Mouse (Mus musculus) layer of hippocampus, postnatal 36 days (tissue): Measurements from ENCODE around the gene Atrnl1. TPM values are rescaled to one million over a fixed set of nuclear protein-coding genes. Genes with fewer than 3 reads are reported as not detected.
A peak's percentile ranks its signal among the peaks of the same experiment; 100 is the strongest.
"Not testable (repeated sequence)": the region's sequence is repeated elsewhere in the genome, so short reads cannot be mapped to it uniquely, and the experiment has no call there.

Source experiments
- DNase-seq, 2 experiments: peaks; one replicate each; pipeline ENCODE4 v3.0.0; 2022
- total RNA-seq, 2 experiments: library from RNA; stranded (reverse); gene quantifications; 2 replicates each; pipeline ENCODE4 v1.2.3; 2021

The Atrnl1 gene
- total RNA-seq, 2 experiments from 2014 or later, result 67.3 to 71.1 TPM

DNA sequence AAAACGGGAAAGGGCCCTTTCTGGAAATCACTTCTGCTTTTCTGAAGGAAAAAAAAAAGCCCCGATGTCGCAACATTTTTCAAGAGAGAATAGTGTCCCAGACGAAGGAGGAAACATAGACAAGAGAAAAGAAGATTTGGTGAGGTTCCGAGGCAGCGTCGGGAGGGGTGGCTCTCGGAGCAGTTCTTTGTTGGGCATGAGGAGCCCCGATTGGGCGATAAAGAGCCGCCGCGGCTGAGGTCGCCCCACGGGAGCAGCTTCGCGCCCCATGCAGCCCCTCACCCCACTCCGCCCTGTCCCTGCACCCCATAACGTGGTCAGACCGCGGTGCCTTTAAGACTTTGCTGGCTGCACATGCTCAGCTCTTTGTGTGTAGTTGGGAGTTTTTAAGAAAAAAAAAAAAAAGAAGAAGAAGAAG, 767 bp upstream of the Atrnl1 start:
- no peak for DNase-seq

DNA sequence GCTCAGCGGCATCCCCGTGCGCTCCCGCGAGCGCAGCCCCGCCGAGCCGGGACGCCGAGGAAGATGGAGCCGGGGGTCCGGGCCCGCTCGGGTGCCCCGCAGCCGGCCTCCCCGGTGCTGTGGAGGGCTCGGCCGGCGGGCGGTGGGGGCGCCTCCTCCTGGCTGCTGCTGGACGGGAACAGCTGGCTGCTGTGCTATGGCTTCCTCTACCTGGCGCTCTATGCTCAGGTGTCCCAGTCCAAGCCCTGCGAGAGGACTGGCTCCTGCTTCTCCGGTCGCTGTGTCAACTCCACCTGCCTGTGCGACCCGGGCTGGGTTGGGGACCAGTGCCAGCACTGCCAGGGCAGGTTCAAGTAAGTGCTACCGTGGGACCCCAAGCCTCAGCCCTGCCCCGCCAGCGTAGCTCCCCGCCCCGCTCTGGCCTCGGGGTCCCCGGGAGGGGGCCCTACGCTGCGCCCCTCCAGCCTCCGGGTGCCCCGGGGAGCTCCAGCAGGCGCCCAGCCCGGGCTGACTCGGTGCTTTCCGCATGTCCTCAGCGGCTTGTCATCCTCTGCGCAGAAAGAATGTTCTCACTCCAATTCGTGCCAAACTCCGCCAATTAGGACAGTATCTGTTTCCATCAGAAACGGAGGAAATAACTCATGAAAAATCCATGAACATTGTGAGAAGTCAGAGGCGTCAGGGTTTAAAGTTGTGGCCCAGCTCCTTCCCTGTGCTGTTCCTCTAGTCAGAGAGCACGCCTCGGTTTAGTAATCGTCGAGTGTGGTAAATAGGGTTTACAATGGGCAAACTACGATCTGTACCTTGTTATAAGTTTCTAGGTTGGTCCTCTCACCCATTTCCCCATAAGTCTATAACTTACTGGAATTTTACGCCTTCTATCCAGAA, 701 bp downstream of the Atrnl1 start:
- DNase-seq, result peak; percentile 34 to 43

DNA sequence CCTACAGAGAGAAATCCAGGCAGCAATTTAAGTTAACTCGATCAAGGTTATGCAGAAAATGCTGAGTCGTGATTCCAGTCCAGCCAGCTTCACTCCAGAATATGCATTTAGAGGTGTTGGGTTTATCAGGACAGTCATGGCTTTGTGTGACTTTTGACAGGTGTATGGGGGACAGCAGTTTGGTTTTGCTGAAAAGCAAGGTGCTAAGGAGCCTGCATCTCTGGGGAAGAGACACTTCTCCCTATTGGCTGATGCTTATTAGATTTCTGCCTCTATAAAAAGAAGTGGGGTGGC, 1.3 kb downstream of the Atrnl1 start:
- no peak for DNase-seq

DNA sequence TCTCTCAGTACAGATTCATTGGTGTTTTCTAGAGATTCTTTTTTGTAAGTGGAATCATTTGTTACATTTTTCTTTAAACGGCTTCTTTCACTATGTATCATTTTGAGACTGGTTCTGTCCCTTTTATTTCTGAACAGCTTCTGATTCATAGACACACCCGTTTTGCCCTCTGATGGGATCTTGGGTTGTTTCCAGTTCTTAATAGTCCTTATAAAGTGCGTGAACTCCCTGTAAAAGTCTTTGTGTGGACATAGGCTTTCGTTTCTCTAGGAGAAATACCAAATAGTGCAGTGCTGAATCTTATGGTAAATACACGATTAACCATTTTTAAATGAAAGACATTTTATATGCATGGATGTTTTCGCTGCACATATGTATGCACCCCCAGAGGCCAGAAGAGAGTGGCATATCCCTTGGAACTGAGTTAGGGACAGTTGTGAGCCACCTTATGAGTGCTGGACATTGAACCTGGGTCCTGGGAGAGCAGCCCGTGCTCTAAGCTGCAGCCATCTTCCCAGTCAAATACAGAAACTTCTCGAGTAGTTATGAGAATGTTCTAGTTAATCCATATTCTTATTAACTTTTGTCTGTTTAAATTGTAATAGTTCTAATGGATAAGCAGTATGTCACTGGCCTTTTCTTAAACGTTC, 5.3 kb downstream of the Atrnl1 start:
- DNase-seq, result no peak

DNA sequence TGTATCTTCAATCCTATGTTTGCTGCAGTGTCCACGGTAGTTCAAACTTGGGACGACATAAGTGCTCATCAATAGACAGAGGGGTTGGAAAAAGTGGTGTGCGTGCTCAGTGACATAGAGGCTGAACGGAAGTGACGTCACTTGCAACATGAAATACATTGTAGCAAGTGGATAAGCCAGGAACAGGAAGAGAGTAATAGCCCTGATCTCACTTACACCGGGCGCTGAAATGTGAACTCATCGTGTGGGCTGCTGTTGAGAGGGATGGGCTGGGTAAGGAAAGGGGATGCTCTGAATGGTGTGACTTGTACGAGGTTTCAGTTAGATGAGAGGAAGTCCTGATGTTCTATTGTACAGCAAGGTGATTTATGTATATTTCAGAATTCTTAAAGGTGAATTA, 8.3 kb downstream of the Atrnl1 start:
- DNase-seq, result no peak

DNA sequence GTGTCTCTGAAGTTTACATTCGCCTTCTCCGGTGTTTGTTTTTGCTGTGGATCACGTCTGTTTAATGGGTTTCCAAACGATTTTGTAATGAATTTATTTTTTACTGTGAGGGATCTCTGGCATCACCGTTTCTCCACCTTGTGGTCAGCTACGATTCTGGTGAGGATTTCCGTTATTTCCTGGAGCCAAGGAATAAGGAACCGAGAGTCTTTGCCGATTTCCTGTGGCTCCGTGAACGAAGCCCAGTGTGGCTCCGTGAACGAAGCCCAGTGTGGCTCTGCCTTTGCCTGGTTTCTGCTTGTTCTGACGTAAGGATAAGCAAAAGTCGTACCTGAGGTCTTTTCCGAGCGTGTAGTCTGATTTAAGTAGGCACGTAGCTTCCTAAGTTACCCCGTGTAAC, 11.0 kb downstream of the Atrnl1 start:
- no peak for DNase-seq

DNA sequence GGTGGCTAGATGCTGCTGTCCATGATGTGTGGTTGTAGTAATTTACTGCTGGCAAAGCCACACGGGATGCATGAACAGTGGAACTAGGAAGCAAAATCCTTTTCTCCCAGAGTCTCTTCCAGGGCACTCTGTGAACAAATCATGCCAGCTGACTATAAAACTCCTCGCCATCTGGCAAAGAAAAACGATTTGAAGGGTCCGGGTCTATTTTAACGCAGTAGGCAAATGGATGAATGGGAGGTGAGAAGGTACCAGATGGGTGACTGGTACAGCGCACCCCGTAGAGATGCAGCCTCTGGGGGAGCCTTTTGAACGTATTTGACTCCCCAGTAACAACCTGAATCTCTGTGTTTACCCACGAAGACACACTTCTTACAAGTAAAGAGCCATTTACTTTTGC, 14.9 kb downstream of the Atrnl1 start:
- DNase-seq, result peak in 1 of 2 experiments; percentile 38

DNA sequence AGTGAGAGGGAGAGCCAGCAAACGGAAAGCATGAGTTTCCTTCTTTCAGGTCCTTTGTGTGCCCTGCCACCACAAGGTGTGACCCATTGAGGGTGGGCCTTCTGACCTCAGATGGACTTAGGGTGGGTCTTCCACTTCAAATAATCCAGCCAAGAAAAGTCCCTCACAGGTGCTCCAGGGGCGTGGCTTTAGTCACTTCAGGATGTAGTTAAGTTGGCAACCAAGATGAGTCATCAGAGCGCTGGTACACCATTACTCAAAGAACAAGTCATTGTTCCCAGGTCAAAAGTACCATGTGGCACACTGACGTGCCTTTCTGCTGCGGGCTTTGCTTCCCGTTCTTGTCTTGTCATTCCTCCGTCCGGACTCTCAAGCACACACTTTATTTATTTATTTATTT, 16.4 kb downstream of the Atrnl1 start:
- no peak for DNase-seq

DNA sequence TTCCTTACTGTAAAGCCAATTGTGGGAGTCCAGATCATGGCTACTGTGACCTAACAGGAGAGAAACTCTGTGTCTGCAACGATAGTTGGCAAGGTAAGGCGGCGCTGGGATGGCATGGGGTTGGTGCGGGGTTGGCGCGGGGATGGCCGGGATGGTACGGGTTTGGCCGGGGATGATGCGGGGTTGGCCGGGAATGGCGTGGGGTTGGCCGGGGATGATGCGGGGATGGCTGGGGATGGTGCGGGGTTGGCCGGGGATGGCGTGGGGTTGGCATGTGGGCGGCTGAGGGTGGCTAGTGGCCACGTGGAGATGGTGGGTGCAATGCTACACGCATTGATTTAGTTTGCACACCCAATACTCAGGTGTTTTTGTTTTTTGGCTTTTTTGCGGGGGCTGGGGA, 31.7 kb downstream of the Atrnl1 start:
- no peak for DNase-seq

DNA sequence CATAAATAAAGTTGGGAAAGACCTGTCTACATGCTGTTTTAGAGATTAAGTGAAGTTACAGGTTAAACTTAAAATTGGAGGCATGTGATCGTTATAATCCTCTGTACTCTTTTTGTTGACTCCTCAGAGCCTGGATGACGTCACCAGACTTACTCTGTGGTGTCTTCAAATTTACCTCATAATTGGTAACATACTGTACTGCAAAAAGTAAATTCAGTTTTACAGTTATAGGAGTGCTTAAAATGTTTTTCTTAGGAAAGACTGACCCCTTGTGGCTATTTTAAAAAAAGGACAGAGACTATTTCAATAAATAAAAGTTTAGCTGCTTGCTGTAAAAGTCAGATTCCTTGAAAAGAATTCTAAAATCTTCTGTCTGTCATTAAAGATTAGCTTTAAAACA, 32.1 kb downstream of the Atrnl1 start:
- DNase-seq, result no peak

DNA sequence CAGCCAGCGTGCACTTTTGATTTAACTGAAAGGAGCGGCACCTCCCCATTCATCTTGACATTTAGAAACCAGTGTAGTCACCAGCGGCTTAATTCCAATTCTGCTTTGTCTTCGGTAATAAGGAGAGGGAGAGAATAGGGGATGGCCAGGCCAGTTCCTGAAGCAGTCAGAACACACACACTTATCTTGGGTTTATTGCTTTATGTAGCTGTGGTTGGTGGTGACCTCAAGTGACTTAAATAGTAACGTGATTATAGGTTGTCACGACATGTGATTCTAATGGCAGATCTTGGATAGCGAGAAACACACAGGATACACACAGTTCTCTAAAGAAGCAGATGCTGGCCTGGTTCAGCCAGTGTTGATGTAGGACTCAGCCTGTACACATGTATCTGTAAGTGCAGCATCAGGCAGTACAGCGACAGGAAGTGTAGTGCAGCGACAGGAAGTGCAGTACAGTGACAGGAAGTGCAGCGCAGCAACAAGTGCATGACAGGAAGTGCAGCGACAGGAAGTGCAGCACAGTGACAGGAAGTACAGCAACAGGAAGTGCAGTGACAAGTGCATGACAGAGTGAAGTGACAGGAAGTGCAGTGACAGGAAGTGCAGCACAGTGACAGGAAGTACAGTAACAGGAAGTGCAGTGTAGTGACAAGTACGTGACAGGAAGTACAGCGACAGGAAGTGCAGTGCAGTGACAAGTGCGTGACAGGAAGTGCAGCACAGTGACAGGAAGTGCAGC, 37.5 kb downstream of the Atrnl1 start:
- DNase-seq, result no peak

DNA sequence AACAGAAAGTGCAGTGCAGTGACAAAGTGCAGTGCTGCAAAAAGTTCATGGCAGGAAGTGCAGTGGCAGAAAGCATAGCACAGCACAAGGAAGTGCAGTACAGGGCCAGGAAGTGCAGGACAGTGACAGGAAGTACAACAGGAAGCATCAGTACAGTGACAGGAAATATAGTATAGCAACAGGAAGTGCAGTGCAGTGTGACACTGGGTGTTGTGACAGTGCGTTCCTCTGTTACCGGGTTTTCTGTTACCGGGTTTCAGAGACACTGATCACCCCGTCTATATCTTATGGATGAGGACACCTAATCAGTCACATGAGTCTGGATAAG, 38.1 kb downstream of the Atrnl1 start:
- DNase-seq, result no peak

DNA sequence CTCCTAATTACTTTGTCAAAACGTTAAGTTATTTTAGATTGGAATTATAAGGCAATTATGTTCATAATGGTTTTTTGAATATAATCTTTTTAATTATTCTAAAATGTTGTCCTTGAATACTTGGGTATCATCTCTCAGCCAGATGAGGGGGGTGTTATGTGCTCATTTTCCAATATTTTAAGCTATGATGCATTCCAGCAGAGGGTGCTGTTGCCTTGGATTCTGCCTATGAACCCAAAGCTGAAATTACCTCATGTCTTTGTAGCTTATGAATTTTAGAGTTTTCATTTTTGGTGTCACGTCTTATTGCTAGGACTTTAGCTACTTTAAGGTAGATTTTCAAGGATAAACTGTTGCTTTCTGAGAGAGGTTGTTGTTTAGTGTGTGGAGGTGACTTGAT, 44.2 kb downstream of the Atrnl1 start:
- DNase-seq, result peak; percentile 28 to 53

DNA sequence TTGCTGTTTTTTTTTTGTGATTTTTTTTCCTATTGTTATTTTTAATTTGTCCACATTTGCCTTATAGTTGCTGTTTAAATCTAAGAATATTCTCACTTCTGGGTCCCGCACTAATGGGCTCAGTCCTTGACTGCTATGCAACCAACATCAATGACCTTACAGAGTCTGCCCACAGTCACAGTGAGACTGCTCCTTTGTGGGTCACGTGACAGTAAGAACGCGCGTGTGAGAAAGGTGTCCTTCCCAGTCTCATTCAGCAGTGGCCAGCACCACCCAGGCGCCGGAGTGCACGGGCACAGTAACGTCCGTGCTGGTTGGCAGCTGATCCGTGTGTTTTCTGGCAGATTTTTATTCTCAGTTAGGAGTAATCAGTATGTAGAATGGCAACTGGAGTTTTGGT, 44.7 kb downstream of the Atrnl1 start:
- no peak for DNase-seq

DNA sequence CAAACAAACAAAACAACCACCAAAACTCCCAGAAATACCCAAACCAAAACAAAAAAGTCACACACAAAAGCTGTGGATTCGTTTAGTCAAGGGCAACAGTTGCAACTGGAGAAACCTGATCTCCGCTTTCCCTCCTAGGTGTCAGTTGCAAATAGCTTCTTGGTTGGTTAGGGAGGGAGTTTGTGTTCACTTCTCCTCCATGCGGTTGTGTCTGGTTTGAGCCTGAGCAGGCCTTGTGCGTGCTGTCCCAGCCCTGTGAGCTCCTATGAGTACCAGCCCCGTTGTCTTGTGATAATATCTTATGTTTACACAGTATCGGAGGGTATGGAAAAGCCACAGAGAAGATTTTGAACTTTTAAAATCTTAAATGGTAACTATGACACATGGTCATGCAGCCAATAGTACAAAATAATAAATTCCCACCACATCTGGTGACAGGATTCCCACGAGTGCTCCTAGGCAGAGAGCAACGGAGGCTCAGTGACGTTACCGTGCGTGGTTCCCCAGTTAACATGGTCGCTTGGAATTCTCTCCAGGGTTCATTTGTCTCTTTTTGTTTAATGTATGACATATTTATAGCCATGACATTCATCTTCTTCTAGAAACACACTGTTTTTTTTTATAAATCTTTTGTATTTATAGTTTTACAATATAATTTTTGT, 46.7 kb downstream of the Atrnl1 start:
- DNase-seq, result no peak

DNA sequence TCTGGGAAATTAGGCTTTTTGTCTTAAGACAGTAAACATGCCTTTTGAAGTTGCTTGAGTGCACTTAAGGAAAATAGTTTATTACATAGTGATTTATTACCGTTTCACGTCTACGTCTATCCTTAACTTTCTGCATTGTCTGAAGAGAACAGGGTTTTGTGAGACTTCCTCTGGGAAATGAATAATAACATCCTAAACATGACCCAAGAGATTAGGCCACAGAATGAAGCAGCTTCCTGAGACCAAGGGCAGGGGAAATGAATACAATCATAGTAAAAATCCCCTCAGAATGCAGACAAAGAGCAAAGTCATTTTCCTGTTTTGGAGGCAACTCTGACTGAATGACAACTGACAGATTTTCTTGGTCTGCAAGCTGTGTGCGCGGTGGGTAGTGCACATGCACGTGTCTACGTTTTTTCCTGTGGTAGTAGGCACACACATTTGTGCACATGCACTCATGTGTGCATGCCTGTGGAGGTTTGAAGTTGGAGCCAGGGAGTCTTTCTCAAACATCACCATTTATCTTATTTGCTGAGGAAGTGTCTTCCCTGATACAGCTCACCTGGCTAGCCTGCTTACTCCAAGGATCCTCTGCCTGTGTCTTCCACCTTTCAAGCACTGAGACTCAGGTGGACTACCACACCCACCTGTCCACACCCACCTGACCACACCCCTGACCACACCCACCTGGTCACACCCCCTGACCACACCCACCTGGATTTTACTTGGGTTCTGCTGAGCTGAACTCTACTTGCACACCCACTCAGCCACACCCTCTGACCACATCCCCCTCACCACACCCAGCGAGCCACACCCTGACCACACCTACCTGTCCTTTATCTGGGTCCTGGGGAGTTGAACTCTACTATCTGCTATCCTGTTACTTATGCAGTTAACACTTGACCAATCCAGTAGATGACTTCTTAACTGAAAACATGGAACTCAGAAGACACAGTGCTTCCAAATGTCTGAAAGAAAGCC, 47.6 kb downstream of the Atrnl1 start:
- DNase-seq, result no peak

DNA sequence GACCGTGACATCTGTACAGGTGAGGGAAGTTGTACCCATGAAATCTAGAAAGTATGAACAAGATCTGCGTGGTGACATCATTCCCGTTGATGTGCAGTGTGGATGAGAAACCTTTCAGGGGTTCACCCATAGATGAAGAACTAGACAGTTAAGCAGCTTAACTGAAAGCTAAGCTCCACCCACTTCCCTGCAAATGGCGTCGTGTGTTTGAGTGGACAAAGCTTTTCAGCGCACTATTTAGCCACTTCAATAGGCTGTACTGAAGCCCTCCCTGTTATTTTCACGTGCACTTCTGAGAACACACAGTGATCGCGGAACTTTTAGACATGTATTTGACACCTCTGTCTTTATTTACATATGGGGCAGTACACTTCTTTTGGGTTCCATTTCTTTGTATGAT, 56.2 kb downstream of the Atrnl1 start:
- no peak for DNase-seq

DNA sequence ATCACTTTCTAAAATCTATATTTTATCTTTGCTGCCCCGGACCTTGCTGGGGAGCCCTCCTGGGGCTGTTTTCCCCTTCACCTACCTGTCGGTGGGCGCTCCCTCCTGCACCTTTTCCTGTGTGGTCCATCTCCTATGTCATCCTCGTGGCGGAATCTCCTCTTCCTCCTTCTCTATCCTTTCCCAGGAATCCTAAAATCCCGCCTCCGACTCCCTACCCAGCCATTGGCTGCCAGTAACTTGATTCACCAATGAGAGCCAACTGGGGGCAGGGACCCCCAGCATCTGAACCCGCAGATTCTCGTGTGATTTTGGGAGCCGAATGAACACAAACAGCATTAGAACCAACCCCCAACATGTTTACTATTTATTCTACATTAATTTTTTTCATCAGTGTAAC, 57.1 kb downstream of the Atrnl1 start:
- DNase-seq, result no peak

DNA sequence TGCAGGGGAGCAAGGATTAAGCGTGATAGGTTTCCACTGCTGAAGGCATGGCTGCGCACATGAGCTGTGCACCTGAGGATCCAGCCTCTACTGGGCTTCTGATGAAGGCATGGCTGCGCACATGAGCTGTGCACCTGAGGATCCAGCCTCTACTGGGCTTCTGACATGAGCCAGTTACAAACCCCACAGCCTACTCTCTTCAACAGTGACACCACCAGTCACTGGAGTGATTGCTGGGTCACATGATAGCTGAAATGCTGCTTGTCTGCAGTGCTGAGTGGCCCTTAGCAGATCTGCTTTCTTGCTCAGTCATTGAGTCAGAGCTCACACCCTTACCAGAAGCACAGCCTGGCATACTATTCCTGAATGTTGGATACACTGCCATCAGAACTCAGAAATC, 68.6 kb downstream of the Atrnl1 start:
- no peak for DNase-seq

DNA sequence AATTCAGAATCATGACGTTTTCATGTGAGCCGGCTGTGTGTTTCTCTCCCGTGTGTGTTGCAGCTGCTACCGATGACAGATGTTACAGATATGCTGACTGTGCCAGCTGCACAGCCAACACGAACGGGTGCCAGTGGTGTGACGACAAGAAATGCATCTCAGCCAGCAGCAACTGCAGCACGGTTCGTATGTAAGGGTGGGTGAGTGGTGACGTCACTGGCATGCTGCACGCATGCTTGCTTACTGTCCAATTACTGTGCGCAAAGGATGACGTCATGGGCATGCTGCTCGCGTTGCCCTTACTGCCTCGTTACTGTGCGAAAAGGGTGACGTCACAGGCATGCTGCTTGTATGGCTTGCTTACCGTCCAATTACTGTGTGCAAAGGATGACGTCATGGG, 75.8 kb downstream of the Atrnl1 start:
- peak in 1 of 2 experiments; percentile 11 for DNase-seq

DNA sequence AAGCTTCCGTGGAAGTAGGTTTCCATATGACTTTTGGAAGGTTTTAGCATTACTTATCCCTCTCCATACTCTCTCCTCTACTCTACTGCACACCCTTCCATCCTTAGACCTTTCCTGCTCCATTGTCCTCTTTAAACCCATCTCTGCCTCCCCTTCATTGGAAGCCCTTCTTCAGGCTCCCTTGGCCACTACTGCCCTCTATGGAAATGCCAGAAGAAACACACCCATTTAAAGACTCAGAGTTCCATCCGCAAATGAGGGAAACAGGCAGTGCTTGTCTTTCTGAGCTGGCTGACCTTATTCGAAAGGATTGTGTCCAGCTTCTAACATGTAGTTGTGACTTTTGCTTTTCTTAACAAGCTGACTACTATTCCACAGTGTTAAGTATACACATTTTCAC, 81.7 kb downstream of the Atrnl1 start:
- DNase-seq, result no peak

DNA sequence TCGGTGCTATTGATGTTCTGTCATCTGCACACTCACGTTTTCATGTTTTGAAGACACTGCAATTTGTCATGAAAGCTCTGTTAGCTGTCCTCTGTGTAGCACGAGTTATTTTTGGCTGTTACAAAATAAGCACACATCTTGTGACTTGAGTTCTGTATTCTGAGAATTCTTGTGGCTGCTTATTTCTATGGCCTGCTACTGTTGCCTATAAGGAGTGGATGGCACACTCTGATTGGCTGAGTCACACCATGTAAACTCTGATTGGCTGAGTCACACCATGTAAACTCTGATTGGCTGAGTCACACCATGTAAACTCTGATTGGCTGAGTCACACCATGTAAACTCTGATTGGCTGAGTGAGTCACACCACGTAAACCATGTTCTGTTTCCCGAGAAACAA, 85.9 kb downstream of the Atrnl1 start:
- DNase-seq, result not testable (repeated sequence)
